Mouse (Mus musculus) liver, embryonic 14.5 days (tissue): Measurements from ENCODE around the gene Fmnl1.
A peak's percentile ranks its signal among the peaks of the same experiment; 100 is the strongest.

Experiments used
- CTCF ChIP-seq: IDR thresholded peaks from 2 replicates; pipeline ENCODE4 v1.5.1; 2016; ENCODE audit warnings: antibody characterized with exemption, low read depth, control low read depth
- EP300 ChIP-seq: IDR thresholded peaks from 2 replicates; pipeline ENCODE4 v1.6.1; 2016; ENCODE audit warnings: antibody characterized with exemption, low read depth

GRCm38 (mm10) chr11:103161449-103161848, 9.5 kb upstream of the Fmnl1 start:
- no peak for TF ChIP-seq EP300
- peak; percentile 23 for TF ChIP-seq CTCF
